Mouse (Mus musculus) kidney, postnatal 0 days (tissue): ENCODE measurements at regions not wholly inside any gene's neighbourhood (a gene's known extent, or its start where the extent isn't known, plus 50 kb on each side); places are given as distances from the start of the nearest gene placed in this dataset.

Experiments
- ATAC-seq: fragments of 200-750 bp; cut with Nextera tagmentation; replicated peaks from 2 replicates; pipeline ENCODE4 v1.8.0; 2017; ENCODE audit warnings: low read depth, moderate number of reproducible peaks, moderate TSS enrichment, moderate library complexity; ENCODE audit not compliant: low FRiP score
- DNase-seq: peaks from one replicate; pipeline ENCODE4 v3.0.0-alpha.2; 2016; ENCODE audit warnings: low spot score
- H3K27ac ChIP-seq: fragments of 300-500 bp; sonication (generic); 2 replicates; pipeline ENCODE4 v1.5.1; 2014; ENCODE audit warnings: mild to moderate bottlenecking
- H3K27me3 ChIP-seq: fragments of 300-500 bp; sonication (generic); 2 replicates; pipeline ENCODE4 v1.6.1; 2014; ENCODE audit warnings: low read length, mixed read lengths; ENCODE audit not compliant: insufficient read depth
- H3K36me3 ChIP-seq: fragments of 300-500 bp; sonication (generic); 2 replicates; pipeline ENCODE4 v1.6.1; 2014; ENCODE audit warnings: low read length, mixed read lengths; ENCODE audit not compliant: insufficient read depth
- H3K4me1 ChIP-seq: fragments of 300-500 bp; sonication (generic); replicated peaks from 2 replicates; pipeline ENCODE4 v1.6.1; 2014; ENCODE audit warnings: antibody characterized with exemption, low read length, mixed read lengths; ENCODE audit not compliant: insufficient read depth
- H3K4me2 ChIP-seq: fragments of 300-500 bp; sonication (generic); 2 replicates; pipeline ENCODE4 v1.6.1; 2014; ENCODE audit warnings: mild to moderate bottlenecking, low read length, moderate library complexity, mixed read lengths
- H3K4me3 ChIP-seq: fragments of 300-500 bp; sonication (generic); replicated peaks from 2 replicates; pipeline ENCODE4 v1.5.1; 2014; ENCODE audit warnings: low read depth, low read length
- H3K9ac ChIP-seq: fragments of 300-500 bp; sonication (generic); 2 replicates; pipeline ENCODE4 v1.6.1; 2014; ENCODE audit warnings: low read depth, low read length
- H3K9me3 ChIP-seq: fragments of 300-500 bp; sonication (generic); replicated peaks from 2 replicates; pipeline ENCODE4 v1.6.1; 2016; ENCODE audit warnings: low read length, inconsistent platforms, mixed read lengths
- CTCF ChIP-seq: IDR thresholded peaks from 2 replicates; pipeline ENCODE4 v1.5.1; 2016; ENCODE audit warnings: antibody characterized with exemption, low read depth, mild to moderate bottlenecking, moderate library complexity
- WGBS: fragments of 180-500 bp; shearing (Covaris S2); extraction: QIAGEN DNeasy Blood & Tissue Kit; methylation state at CpG from one replicate; pipeline ENCODE4 v1.1.7; 2014; 5-methylcytosine and 5-hydroxymethylcytosine counted together

DNA sequence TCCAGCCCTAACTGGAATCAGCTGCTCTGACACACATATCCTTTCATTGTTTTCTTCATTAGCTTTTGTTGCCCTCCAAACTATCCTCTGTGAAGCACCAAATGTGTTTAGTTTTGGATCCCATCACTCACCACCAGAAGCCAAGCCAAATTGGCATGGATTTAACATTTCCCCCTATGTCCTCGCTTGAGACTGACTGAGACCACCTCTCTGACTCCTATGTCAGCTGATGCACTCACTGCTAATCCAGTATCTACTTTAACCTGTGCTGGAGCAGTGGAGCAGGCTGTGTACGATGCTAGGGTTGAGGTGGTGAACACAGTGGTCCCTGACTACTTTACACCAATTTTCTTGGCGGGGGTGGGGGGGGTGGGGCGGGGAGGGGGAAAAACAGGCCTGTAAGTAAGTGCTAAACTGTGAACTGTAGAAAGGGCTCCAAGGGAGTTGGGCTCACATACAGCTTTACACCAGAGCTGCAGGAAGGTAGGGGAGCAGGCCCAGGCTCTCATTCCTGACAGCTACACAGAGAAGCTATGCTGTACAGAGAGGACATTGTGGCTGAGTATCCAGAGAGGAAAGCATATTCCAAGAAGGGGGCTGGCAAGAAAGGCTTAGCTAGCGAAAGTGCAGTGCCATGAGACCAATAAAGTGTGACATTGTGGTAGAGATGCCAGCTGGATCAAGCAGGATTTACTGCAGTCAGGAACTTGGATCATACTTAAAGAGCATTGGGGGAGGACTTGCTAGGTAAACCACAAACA, 87.9 kb upstream of the Arhgap21 start:
- DNase-seq (no peak), ATAC-seq (no peak)
- no peak overlapping the region for H3K27ac ChIP-seq
- no peak overlapping the region for H3K9ac ChIP-seq
- H3K36me3 ChIP-seq, result no peaks in the 10 kb centered on the region
- H3K27me3 ChIP-seq, result no peaks in the 10 kb centered on the region
- 71% methylated on average over 5 of the region's 5 CpGs for WGBS
- H3K4me3 ChIP-seq, result no peak overlapping the region
- H3K4me2 ChIP-seq, result no peak overlapping the region
- no peaks in the 10 kb centered on the region for H3K4me1 ChIP-seq
- no peaks in the 10 kb centered on the region for H3K9me3 ChIP-seq
- no peak for TF ChIP-seq CTCF

DNA sequence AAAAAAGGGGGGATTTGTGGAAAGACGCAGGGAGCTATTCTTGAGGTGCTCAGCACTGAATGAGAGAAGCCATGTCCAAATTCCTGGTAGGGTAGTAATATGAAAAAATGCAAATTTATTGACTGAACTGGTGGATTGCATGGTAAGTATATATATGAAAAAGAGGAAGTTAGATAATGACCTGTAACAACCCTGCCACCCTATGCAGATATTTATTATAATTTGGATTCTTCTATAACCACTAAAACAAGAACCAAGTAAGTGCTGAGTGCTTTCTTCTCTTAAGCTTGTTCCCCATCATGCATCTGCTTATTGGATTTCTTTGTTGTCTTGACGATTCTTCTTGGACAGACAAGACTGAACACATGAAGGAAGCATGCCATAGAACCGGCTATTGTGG, 86.7 kb upstream of the Arhgap21 start:
- Histone ChIP-seq H3K4me3 (no peak overlapping the region), H3K9me3 (no peaks in the 10 kb centered on the region), H3K4me1 (no peaks in the 10 kb centered on the region), H3K27ac (no peak overlapping the region), H3K4me2 (no peak overlapping the region), H3K36me3 (no peaks in the 10 kb centered on the region), H3K9ac (no peak overlapping the region), H3K27me3 (no peaks in the 10 kb centered on the region)
- 90% methylated on average over 3 of the region's 3 CpGs for WGBS
- DNase-seq (no peak), ATAC-seq (no peak)
- TF ChIP-seq CTCF, result no peak

DNA sequence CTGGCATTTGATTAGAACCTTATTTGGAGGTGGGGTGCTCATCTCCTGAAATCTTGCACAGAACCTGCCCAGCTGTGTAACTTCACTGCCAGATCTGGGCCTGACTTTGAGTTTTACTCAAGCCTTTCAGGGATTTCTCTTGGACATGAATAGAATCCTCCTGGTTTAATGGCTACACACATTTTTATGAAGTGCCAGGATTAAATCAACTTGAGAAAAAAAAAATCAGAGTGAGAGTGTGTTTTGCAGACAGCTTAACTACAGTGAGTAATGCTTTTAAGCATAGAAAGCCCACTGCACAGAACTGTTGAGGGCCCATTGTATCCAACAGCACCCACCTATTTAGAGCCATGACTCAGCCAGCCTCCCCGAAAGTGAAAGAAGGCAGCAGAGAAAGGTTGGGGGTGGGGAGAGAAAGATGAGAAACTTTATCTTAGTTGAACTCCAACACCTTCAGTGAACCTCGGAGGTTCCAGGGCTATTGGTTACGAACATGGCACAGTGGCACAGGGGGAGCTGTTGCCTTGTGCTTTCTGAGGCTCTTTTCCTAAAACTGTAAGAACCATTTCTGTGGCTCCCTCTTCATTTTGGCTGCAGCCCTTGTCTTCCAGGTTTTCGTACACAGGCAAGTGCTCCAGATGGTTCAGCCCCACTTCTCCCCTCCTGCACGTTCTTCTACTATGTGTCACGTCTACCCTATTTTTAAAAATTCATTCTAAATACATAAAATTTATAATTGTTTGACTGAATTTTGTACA, 85.8 kb upstream of the Arhgap21 start:
- DNase-seq (peak; percentile 3), ATAC-seq (no peak)
- H3K9me3 ChIP-seq, result no peaks in the 10 kb centered on the region
- no peak overlapping the region for H3K9ac ChIP-seq
- H3K4me3 ChIP-seq, result no peak overlapping the region
- no peak overlapping the region for H3K4me2 ChIP-seq
- H3K27me3 ChIP-seq, result no peaks in the 10 kb centered on the region
- no peak overlapping the region for H3K27ac ChIP-seq
- no peak for TF ChIP-seq CTCF
- WGBS, result 58% methylated on average over 6 of the region's 6 CpGs
- H3K4me1 ChIP-seq, result no peaks in the 10 kb centered on the region
- H3K36me3 ChIP-seq, result no peaks in the 10 kb centered on the region

DNA sequence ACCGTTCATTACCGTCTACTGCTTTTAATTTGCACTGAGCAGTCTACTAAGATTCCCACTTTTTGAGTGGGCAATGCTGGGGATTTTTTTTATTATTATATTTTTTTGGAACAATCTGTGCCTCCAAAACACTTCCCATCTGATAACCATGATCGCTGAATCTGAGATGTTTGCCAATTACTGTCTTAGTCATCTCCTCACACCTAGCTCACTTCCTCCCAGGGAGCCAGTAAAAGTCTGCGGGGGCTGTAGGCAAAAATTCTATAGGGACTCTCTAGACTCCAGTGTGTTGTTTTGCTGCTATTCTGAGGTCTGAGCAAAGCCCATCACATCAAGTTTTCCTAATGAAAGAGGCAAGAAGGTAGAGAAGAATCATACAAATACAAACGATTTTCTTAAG, 84.9 kb upstream of the Arhgap21 start:
- Histone ChIP-seq H3K4me2 (no peak overlapping the region), H3K36me3 (no peaks in the 10 kb centered on the region), H3K9ac (no peak overlapping the region), H3K4me1 (no peaks in the 10 kb centered on the region), H3K27me3 (no peaks in the 10 kb centered on the region), H3K4me3 (no peak overlapping the region), H3K27ac (no peak overlapping the region), H3K9me3 (no peaks in the 10 kb centered on the region)
- 81% methylated on average over 5 of the region's 5 CpGs for WGBS
- TF ChIP-seq CTCF, result no peak
- ATAC-seq, result no peak
- no peak for DNase-seq

GRCm38 (mm10) chr2:21048996-21049395, 80.3 kb upstream of the Arhgap21 start:
- Histone ChIP-seq H3K4me2 (no peak overlapping the region), H3K36me3 (no peaks in the 10 kb centered on the region), H3K9me3 (no peaks in the 10 kb centered on the region), H3K4me3 (no peak overlapping the region), H3K27me3 (no peaks in the 10 kb centered on the region), H3K27ac (no peak overlapping the region), H3K4me1 (no peaks in the 10 kb centered on the region), H3K9ac (no peak overlapping the region)
- WGBS, result 34% methylated on average over 5 of the region's 5 CpGs
- DNase-seq (no peak), ATAC-seq (no peak)
- no peak for TF ChIP-seq CTCF

DNA sequence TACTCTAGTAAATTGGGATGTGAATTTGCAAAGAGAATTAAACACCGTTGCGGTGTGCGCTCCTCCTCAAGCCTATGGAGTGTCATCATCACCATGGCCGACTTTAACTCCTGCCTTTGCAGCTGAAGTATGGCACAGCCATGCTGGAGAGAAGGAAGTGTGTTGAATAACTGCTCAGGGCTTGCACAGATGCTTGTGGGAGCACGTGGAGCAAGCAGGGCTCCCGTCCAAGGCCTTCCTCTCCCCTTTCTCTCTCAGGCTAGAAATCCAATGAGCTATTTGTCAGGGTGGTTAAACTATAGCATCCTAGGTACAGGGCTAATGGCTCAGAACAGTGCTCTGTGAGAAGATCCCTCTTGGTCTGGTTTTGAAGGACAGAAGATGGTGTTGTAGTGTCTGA, 79.5 kb upstream of the Arhgap21 start:
- TF ChIP-seq CTCF, result no peak
- no peak overlapping the region for H3K4me2 ChIP-seq
- no peak for ATAC-seq
- H3K4me3 ChIP-seq, result no peak overlapping the region
- H3K27me3 ChIP-seq, result no peaks in the 10 kb centered on the region
- H3K9ac ChIP-seq, result no peak overlapping the region
- H3K4me1 ChIP-seq, result no peaks in the 10 kb centered on the region
- WGBS, result 82% methylated on average over 6 of the region's 6 CpGs
- H3K27ac ChIP-seq, result no peak overlapping the region
- no peaks in the 10 kb centered on the region for H3K36me3 ChIP-seq
- H3K9me3 ChIP-seq, result no peaks in the 10 kb centered on the region
- DNase-seq, result no peak
